Mouse (Mus musculus): ENCODE data around the gene Crygs. TPM values are rescaled to one million over a fixed set of nuclear protein-coding genes. Genes with fewer than 3 reads are reported as not detected.
A peak's percentile ranks its signal among the peaks of the same experiment; 100 is the strongest.

Gene Crygs
- total and polyA plus RNA-seq, 3 experiments = not detected

- TF ChIP-seq SMC3 (IDR thresholded peaks at IDR 0.05; ENCODE audit: low read depth, low read length) (no peak), ZC3H11A (IDR thresholded peaks at IDR 0.05; ENCODE audit: low read depth, low read length) (no peak), HCFC1 (IDR thresholded peaks at IDR 0.05; ENCODE audit: low read depth, low read length) (peak; percentile 93), ZNF384 (IDR thresholded peaks at IDR 0.05; ENCODE audit: low read depth, low read length) (no peak), E2F4 (IDR thresholded peaks at IDR 0.05; ENCODE audit: insufficient replicate concordance, low read depth, low read length) (peak; percentile 96), CHD2 (IDR thresholded peaks at IDR 0.05; ENCODE audit: low read length) (peak; percentile 94), NELFE (IDR thresholded peaks at IDR 0.05; ENCODE audit: low read depth, low read length) (peak; percentile 80), MAX (IDR thresholded peaks at IDR 0.05; ENCODE audit: low read length) (peak; percentile 100)
Observed at GRCm38 (mm10) chr16:22857431-22858113, 46.2 kb upstream of the Crygs start, which contains the start of the genes Tbccd1 and Dnajb11 (continued).

DNA sequence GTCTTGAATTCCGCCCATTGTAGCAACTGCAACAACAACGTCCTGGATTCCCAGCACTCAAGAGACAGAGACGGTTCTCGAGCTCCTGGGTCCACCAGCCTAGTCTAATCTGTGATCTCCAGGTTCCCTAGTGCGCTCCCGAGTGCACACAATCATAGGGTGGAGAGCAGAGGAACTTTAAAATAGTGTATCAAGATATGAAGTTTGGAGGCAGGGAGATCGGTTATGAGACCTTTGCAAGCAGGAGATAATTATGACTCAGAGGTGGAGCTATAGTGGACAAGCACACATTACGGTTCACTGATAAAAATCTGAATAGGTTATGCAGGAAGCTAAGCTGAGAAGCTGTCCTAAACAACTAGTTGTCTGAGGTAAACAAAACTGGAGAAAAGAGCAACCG is 45.4 kb upstream of the Crygs start:
- Histone ChIP-seq H3K79me2 (replicated peaks; ENCODE audit: control insufficient read depth, extremely low read depth, insufficient read depth, poor library complexity, severe bottlenecking) (peaks cover 28% of the 10 kb centered on the region), H3K4me3 (replicated peaks in 1 of 3; ENCODE audit: low read depth in 2 of 3, low read length in 2 of 3, poor library complexity in 1 of 3) (peak overlapping the region; percentile 85 to 97 (median 87)), H3K4me1 (ENCODE audit: control insufficient read depth in 1 of 2, insufficient read depth in 2 of 2) (peaks cover 6 to 39% of the 10 kb centered on the region in 2 experiments), H3K27me3 (replicated peaks) (no peaks in the 10 kb centered on the region), H3K9ac (ENCODE audit: insufficient read depth, low read depth) (peak overlapping the region; percentile 87), H3K9me3 (replicated peaks; ENCODE audit: low read length) (no peaks in the 10 kb centered on the region), H3K36me3 (replicated peaks in 1 of 2; ENCODE audit: control insufficient read depth in 1 of 2, insufficient read depth in 1 of 2, low read length in 1 of 2) (peaks cover 0 to 45% of the 10 kb centered on the region in 2 experiments), H3K27ac (ENCODE audit: insufficient read depth, low read depth) (no peak overlapping the region), H3K4me2 (ENCODE audit: insufficient read depth, low read depth, poor library complexity, severe bottlenecking) (peak overlapping the region; percentile 100)
- in situ Hi-C loops (cut with MboI; ENCODE audit: low pct_ligation_motif_present, low pct_unique_long_range_greater_than_20kb, low sequenced_read_pairs) (no loop called here), dilution Hi-C loops (cut with MboI; ENCODE audit: extremely low pct_ligation_motif_present, extremely low pct_unique_long_range_greater_than_20kb, low sequenced_read_pairs) (no loop called here)
- TF ChIP-seq NRF1 (IDR thresholded peaks at IDR 0.05; ENCODE audit: low read depth, low read length) (no peak), ZC3H11A (IDR thresholded peaks at IDR 0.05; ENCODE audit: low read depth, low read length) (no peak), SMC3 (IDR thresholded peaks at IDR 0.05; ENCODE audit: low read depth, low read length) (no peak), HCFC1 (IDR thresholded peaks at IDR 0.05; ENCODE audit: low read depth, low read length) (no peak), MXI1 (IDR thresholded peaks at IDR 0.05; ENCODE audit: low read depth, low read length) (no peak), ZMIZ1 (IDR thresholded peaks at IDR 0.05; ENCODE audit: low read depth, low read length) (no peak), TBP (conservative IDR thresholded peaks at IDR 0.05; ENCODE audit: low read depth, low read length) (no peak), MYC (IDR thresholded peaks at IDR 0.05; ENCODE audit: low read depth, low read length) (no peak), MAFK (IDR thresholded peaks at IDR 0.05; ENCODE audit: insufficient replicate concordance, low read length) (no peak), USF1 (IDR thresholded peaks at IDR 0.05; ENCODE audit: low read depth, low read length) (no peak), SIN3A (IDR thresholded peaks at IDR 0.05; ENCODE audit: low read length) (no peak)
- DNase-seq (ENCODE audit: extremely low read depth) = no peak

DNA sequence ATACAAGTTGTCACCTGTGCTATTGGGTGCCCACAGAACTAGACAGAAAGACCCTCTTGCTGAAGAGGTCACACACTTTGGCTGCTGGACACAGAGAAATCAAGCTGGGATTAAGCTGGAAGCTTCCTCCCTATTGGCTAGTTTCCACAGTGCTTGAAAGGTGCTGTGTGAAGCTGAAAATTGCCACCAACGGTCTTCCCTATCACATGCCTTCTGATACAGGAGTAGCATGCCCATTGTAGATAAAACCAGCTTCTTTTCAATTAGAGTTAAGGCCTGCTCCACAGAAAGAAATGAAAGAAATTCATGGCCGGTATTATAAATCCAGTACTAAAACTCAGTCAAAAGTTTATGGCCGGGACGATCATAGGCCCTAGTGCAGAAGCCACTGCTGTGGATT is 41.3 kb upstream of the Crygs start:
- dilution Hi-C loops (cut with MboI; ENCODE audit: extremely low pct_ligation_motif_present, extremely low pct_unique_long_range_greater_than_20kb, low sequenced_read_pairs) (no loop called here), in situ Hi-C loops (cut with MboI; ENCODE audit: low pct_ligation_motif_present, low pct_unique_long_range_greater_than_20kb, low sequenced_read_pairs) (no loop called here)
- H3K79me2 ChIP-seq (replicated peaks; ENCODE audit: control insufficient read depth, extremely low read depth, insufficient read depth, poor library complexity, severe bottlenecking) = peaks cover 8% of the 10 kb centered on the region
- no peak overlapping the region for H3K27ac ChIP-seq (ENCODE audit: insufficient read depth, low read depth)
- no peak overlapping the region for H3K4me3 ChIP-seq (replicated peaks in 1 of 3; ENCODE audit: low read depth in 2 of 3, low read length in 2 of 3, poor library complexity in 1 of 3)
- H3K27me3 ChIP-seq (replicated peaks) = no peaks in the 10 kb centered on the region
- H3K9me3 ChIP-seq (replicated peaks; ENCODE audit: low read length) = no peaks in the 10 kb centered on the region
- peaks cover 0 to 50% of the 10 kb centered on the region in 2 experiments for H3K36me3 ChIP-seq (replicated peaks in 1 of 2; ENCODE audit: control insufficient read depth in 1 of 2, insufficient read depth in 1 of 2, low read length in 1 of 2)
- no peak overlapping the region for H3K4me2 ChIP-seq (ENCODE audit: insufficient read depth, low read depth, poor library complexity, severe bottlenecking)
- TF ChIP-seq MYC (IDR thresholded peaks at IDR 0.05; ENCODE audit: low read depth, low read length) (no peak), MAZ (IDR thresholded peaks at IDR 0.05; ENCODE audit: low read depth, low read length) (no peak), HCFC1 (IDR thresholded peaks at IDR 0.05; ENCODE audit: low read depth, low read length) (no peak), MXI1 (IDR thresholded peaks at IDR 0.05; ENCODE audit: low read depth, low read length) (no peak), ELF1 (IDR thresholded peaks at IDR 0.05; ENCODE audit: low read depth, low read length) (no peak), USF2 (conservative IDR thresholded peaks at IDR 0.05; ENCODE audit: low read depth, low read length) (no peak), MEF2A (IDR thresholded peaks at IDR 0.05; ENCODE audit: borderline replicate concordance, low read depth, low read length) (no peak), USF1 (IDR thresholded peaks at IDR 0.05; ENCODE audit: low read depth, low read length) (no peak), TBP (conservative IDR thresholded peaks at IDR 0.05; ENCODE audit: low read depth, low read length) (no peak)
- peaks cover 2 to 16% of the 10 kb centered on the region in 2 experiments; a peak in 3 of 4 replicates for H3K4me1 ChIP-seq (ENCODE audit: control insufficient read depth in 1 of 2, insufficient read depth in 2 of 2)
- no peak for DNase-seq (ENCODE audit: extremely low read depth)
- H3K9ac ChIP-seq (ENCODE audit: insufficient read depth, low read depth) = no peak overlapping the region

Measured in CH12.LX (cell line).